ENCODE assay signal across 8 mouse cellular contexts in the genomic region with DNA sequence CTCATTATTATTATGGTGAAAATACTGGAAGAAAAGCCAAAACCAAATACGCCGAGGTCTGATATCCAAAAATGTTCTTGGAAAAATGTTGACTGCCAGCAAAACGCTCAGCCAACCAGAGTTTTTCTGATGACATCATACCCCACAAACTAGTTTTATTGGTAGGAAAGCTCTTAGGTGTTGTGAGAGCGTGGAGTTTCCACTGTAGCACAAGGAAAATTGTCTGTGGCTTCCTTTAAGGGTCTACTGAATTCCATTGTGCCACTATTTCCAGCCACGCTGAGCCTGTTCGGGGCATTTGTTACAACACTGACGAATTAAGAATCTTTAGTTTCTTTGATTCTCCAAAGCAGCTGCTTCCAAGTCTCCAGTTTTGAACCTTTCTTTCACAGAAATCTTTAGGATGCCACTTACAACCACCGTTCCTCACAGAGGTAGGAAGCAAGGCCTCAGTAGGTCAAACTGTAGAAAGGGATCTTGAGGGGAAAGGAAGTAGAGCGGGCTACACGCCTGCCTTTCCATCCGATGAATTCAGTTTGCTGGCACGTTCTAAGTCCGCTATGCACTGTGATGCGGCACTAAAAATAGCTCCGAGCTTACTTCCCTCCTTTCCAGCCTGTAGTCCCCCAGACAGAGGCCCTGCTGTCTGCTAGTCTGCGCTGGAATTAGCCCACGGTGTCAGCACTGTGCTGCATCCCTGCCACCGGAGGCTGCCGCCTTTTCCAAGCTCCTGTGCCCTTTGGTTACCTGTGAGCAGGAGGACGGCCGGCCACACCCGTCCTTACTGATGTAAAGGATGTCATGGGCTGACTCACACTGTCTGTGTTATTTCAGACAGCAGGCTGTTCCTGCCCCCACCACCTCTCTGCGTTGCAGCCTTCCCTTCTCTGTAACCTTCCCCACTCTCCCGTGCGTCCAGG.
DNase-seq lines count a peak whose midpoint lies in the region; ATAC-seq lines count a peak whose summit lies in the region.
"Had no signal": no experiment of that assay in that cellular context is flagged by ENCODE, and none has a peak within 500 bp of the region (broad histone marks: within the 10 kb centered on the region; RNA-seq: fewer than 3 reads in every experiment).

No protein-coding gene starts in this region.

- no peak overlapping the region for H3K4me2 ChIP-seq in midbrain, embryonic 14.5 days (ENCODE audit: low read length)
- 0 out of 2 replicates have a peak overlapping the region, but pooled peaks have one; percentile 1 for H3K4me2 ChIP-seq in kidney, embryonic 14.5 days (replicated peaks; ENCODE audit: low read depth, low read length)
- peak overlapping the region; percentile 34 for H3K4me2 ChIP-seq in liver, embryonic 11.5 days

- WGBS in midbrain, embryonic 10.5 days = 67% methylated on average over 25 of the region's 25 CpGs
- WGBS in midbrain, embryonic 14.5 days = 65% methylated on average over 25 of the region's 25 CpGs
- WGBS in kidney, embryonic 14.5 days = 46% methylated on average over 25 of the region's 25 CpGs
- 38% methylated on average over 25 of the region's 25 CpGs for WGBS in liver, embryonic 11.5 days

- no peak for DNase-seq in midbrain, embryonic 10.5 days (ENCODE audit: low spot score)
- DNase-seq in midbrain, embryonic 14.5 days = no peak
- DNase-seq in liver, embryonic 11.5 days (ENCODE audit: low spot score) = no peak
- peak; percentile 43 for DNase-seq in right cerebral cortex, postnatal 4 days
- no peak for DNase-seq in cerebellum, adult 11-12 months

- H3K27me3 ChIP-seq in midbrain, embryonic 10.5 days (ENCODE audit: low read depth, poor library complexity, severe bottlenecking) = 0 out of 2 replicates have a peak, but pooled peaks cover 8% of the 10 kb centered on the region
- no peaks in the 10 kb centered on the region for H3K27me3 ChIP-seq in midbrain, embryonic 14.5 days (ENCODE audit: control insufficient read depth, insufficient read depth, low read length)
- no peaks in the 10 kb centered on the region for H3K27me3 ChIP-seq in kidney, embryonic 14.5 days (ENCODE audit: control insufficient read depth, insufficient read depth, low read length)
- no peaks in the 10 kb centered on the region for H3K27me3 ChIP-seq in liver, embryonic 11.5 days (replicated peaks; ENCODE audit: control insufficient read depth, insufficient read depth, low read length)

- H3K4me1 ChIP-seq in midbrain, embryonic 10.5 days = peaks cover 32% of the 10 kb centered on the region; the same call in 1 of the 2 replicates
- no peaks in the 10 kb centered on the region for H3K4me1 ChIP-seq in midbrain, embryonic 14.5 days (ENCODE audit: control insufficient read depth, insufficient read depth, low read length)
- peaks cover 23% of the 10 kb centered on the region; the same call in 1 of the 2 replicates for H3K4me1 ChIP-seq in kidney, embryonic 14.5 days (ENCODE audit: control insufficient read depth, insufficient read depth, low read length)
- H3K4me1 ChIP-seq in liver, embryonic 11.5 days (replicated peaks; ENCODE audit: control insufficient read depth, insufficient read depth, low read length) = peaks cover 20% of the 10 kb centered on the region

- ATAC-seq in midbrain, embryonic 14.5 days (ENCODE audit: low FRiP score, low TSS enrichment) = no peak
- ATAC-seq in frontal cortex, adult (ENCODE audit: low TSS enrichment) = peak; percentile 79
- ATAC-seq in kidney, embryonic 14.5 days (ENCODE audit: low FRiP score, low TSS enrichment) = peak; percentile 56
- peak; percentile 36 for ATAC-seq in liver, embryonic 11.5 days (replicated peaks; ENCODE audit: low FRiP score)

- no peaks in the 10 kb centered on the region for H3K9me3 ChIP-seq in midbrain, embryonic 10.5 days (replicated peaks)
- no peaks in the 10 kb centered on the region for H3K9me3 ChIP-seq in midbrain, embryonic 14.5 days (ENCODE audit: control insufficient read depth, low read length)
- no peaks in the 10 kb centered on the region for H3K9me3 ChIP-seq in kidney, embryonic 14.5 days (ENCODE audit: control insufficient read depth, low read length)
- H3K9me3 ChIP-seq in liver, embryonic 11.5 days (ENCODE audit: control insufficient read depth, low read length) = no peaks in the 10 kb centered on the region

- H3K36me3 ChIP-seq in midbrain, embryonic 10.5 days = no peaks in the 10 kb centered on the region
- H3K36me3 ChIP-seq in midbrain, embryonic 14.5 days (ENCODE audit: control insufficient read depth, insufficient read depth, low read length) = no peaks in the 10 kb centered on the region
- H3K36me3 ChIP-seq in kidney, embryonic 14.5 days (ENCODE audit: control insufficient read depth, insufficient read depth, low read length) = no peaks in the 10 kb centered on the region
- no peaks in the 10 kb centered on the region for H3K36me3 ChIP-seq in liver, embryonic 11.5 days (ENCODE audit: control insufficient read depth, insufficient read depth, low read length)

- no peak overlapping the region for H3K4me3 ChIP-seq in midbrain, embryonic 10.5 days
- no peak overlapping the region for H3K4me3 ChIP-seq in midbrain, embryonic 14.5 days (replicated peaks; ENCODE audit: low read depth, low read length)
- H3K4me3 ChIP-seq in kidney, embryonic 14.5 days (ENCODE audit: low read length) = no peak overlapping the region
- no peak overlapping the region for H3K4me3 ChIP-seq in liver, embryonic 11.5 days (ENCODE audit: low read depth, low read length)

- no peak overlapping the region for H3K9ac ChIP-seq in midbrain, embryonic 14.5 days (replicated peaks; ENCODE audit: low read length)
- no peak overlapping the region for H3K9ac ChIP-seq in kidney, embryonic 14.5 days (ENCODE audit: low read depth, low read length)
- H3K9ac ChIP-seq in liver, embryonic 11.5 days (ENCODE audit: low read depth, low read length) = no peak overlapping the region; the same call in 1 of the 2 replicates
- H3K9ac ChIP-seq: liver, embryonic 14.5 days had no signal

- H3K27ac ChIP-seq in midbrain, embryonic 10.5 days (replicated peaks) = peak overlapping the region; percentile 49; the same call in 1 of the 2 replicates
- no peak overlapping the region for H3K27ac ChIP-seq in midbrain, embryonic 14.5 days (replicated peaks; ENCODE audit: low read depth, low read length)
- peak overlapping the region; percentile 38; the same call in 1 of the 2 replicates for H3K27ac ChIP-seq in kidney, embryonic 14.5 days (ENCODE audit: low read depth, low read length)
- no peak overlapping the region; the same call in 1 of the 2 replicates for H3K27ac ChIP-seq in liver, embryonic 11.5 days (ENCODE audit: low read depth, low read length)
- H3K27ac ChIP-seq: liver, embryonic 14.5 days had no signal

Comparison
In these comparisons a context has a peak if more than half of its experiments do, and no peak if none do; other contexts are left out.
1. H3K27ac ChIP-seq: peak in midbrain, embryonic 10.5 days (single experiment) and kidney, embryonic 14.5 days (single experiment); none in midbrain, embryonic 14.5 days (single experiment) and liver, embryonic 11.5 days (single experiment).